Mouse (Mus musculus) forebrain, embryonic 13.5 days (tissue): ENCODE measurements at regions not wholly inside any gene's neighbourhood (a gene's known extent, or its start where the extent isn't known, plus 50 kb on each side); places are given as distances from the start of the nearest gene placed in this dataset.

Experiments used
- ATAC-seq: fragments of 200-750 bp; cut with Nextera tagmentation; 2 replicates; pipeline ENCODE4 v1.8.0; 2017
- H3K27ac ChIP-seq: fragments of 300-500 bp; sonication (generic); 2 replicates; pipeline ENCODE4 v1.5.1; 2015; ENCODE audit warnings: inconsistent platforms, mild to moderate bottlenecking, moderate library complexity
- H3K27me3 ChIP-seq: fragments of 300-500 bp; sonication (generic); 2 replicates; pipeline ENCODE4 v1.6.1; 2015; ENCODE audit warnings: mild to moderate bottlenecking, inconsistent platforms
- H3K36me3 ChIP-seq: fragments of 300-500 bp; sonication (generic); 2 replicates; pipeline ENCODE4 v1.6.1; 2015; ENCODE audit warnings: mild to moderate bottlenecking, inconsistent platforms; ENCODE audit not compliant: poor library complexity, severe bottlenecking
- H3K4me1 ChIP-seq: fragments of 300-500 bp; sonication (generic); 2 replicates; pipeline ENCODE4 v1.6.1; 2015; ENCODE audit warnings: inconsistent platforms
- H3K4me2 ChIP-seq: fragments of 300-500 bp; sonication (generic); 2 replicates; pipeline ENCODE4 v1.6.1; 2015; ENCODE audit warnings: inconsistent platforms, mild to moderate bottlenecking, moderate library complexity
- H3K4me3 ChIP-seq: fragments of 300-500 bp; sonication (generic); 2 replicates; pipeline ENCODE4 v1.5.1; 2015; ENCODE audit warnings: mild to moderate bottlenecking, inconsistent platforms
- H3K9ac ChIP-seq: fragments of 300-500 bp; sonication (generic); 2 replicates; pipeline ENCODE4 v1.6.1; 2015; ENCODE audit warnings: mild to moderate bottlenecking, inconsistent platforms
- H3K9me3 ChIP-seq: fragments of 300-500 bp; sonication (generic); replicated peaks from 2 replicates; pipeline ENCODE4 v1.6.1; 2016; ENCODE audit warnings: inconsistent platforms
- WGBS: fragments of 180-500 bp; shearing (Covaris S2); methylation state at CpG from one replicate; pipeline ENCODE4 v1.1.7; 2015; 5-methylcytosine and 5-hydroxymethylcytosine counted together

DNA sequence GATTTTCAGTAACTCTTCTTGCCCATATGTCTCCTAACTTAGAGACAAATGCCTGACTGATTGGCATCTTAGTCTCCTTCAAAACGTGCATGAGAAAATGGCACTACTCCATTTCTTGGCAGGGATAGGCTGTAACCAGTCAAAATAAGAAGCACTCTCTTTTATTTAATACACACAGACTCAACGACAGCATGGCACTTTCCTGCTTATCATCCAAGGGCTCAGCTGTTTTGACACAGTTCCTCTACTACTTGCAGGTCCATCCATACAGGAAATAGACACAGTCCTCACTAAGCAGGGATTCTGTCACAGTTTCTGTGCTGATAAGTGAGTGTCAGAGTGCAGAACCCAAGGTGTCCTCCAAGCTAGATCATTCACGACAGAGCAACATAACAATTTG lies 454.6 kb upstream of the Cdh8 start:
- Histone ChIP-seq H3K27ac (no peak overlapping the region), H3K27me3 (no peaks in the 10 kb centered on the region), H3K9me3 (no peaks in the 10 kb centered on the region), H3K9ac (no peak overlapping the region), H3K4me3 (no peak overlapping the region), H3K4me1 (no peaks in the 10 kb centered on the region), H3K4me2 (no peak overlapping the region), H3K36me3 (no peaks in the 10 kb centered on the region)
- WGBS: 47% methylated on average over 3 of the region's 3 CpGs
- ATAC-seq: peak; percentile 69; the same call in 1 of the 2 replicates
